Mouse (Mus musculus) stomach, postnatal 0 days (tissue): ENCODE measurements at regions not wholly inside any gene's neighbourhood (a gene's known extent, or its start where the extent isn't known, plus 50 kb on each side); places are given as distances from the start of the nearest gene placed in this dataset.

Experiments
- CTCF ChIP-seq: IDR thresholded peaks from 2 replicates; pipeline ENCODE4 v1.5.1; 2016; ENCODE audit warnings: antibody characterized with exemption, low read depth, mild to moderate bottlenecking, moderate library complexity
- EP300 ChIP-seq: optimal IDR thresholded peaks from 2 replicates; pipeline ENCODE3; 2016; ENCODE audit warnings: antibody characterized with exemption

DNA sequence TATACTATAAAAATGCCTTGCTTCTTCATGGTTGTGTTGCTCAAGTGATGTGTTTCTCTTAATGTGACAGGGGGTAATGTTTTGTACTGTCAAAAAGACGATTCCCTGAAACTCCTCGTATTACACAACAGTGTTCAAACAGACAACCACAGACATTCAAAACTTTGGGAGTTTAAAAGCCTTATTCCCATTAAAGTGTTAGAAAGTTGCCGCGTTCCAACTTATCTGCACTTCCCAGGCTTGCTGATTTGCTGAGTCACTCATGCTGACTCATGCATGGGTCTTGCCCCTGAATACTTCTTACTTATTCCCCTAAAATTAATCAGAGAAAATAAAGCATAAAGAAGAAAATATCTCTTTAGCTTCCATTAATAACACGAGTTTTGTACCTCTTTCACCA, 239.8 kb upstream of the Dab2 start:
- no peak for TF ChIP-seq EP300
- no peak for TF ChIP-seq CTCF
